Mouse (Mus musculus): Measurements from ENCODE around the gene Heatr5b.

- TF ChIP-seq POLR2A (IDR thresholded peaks at IDR 0.05; ENCODE audit: insufficient read depth, low read depth, low read length): no peak
- TF ChIP-seq CTCF (IDR thresholded peaks at IDR 0.05): no peak
Measured at GRCm38 (mm10) chr17:78732056-78732455, 103.1 kb downstream of the Heatr5b start.
